Comparison of ENCODE assay signal across 8 mouse cellular contexts in genomic region chr4:62761672-62762071, GRCm38 (mm10).
DNase-seq lines count a peak whose midpoint lies in the region; ATAC-seq lines count a peak whose summit lies in the region.

No protein-coding gene starts in this region.

- H3K27ac ChIP-seq in embryonic facial prominence, embryonic 13.5 days = peak overlapping the region; percentile 76
- H3K27ac ChIP-seq in kidney, embryonic 15.5 days = 0 out of 2 replicates have a peak overlapping the region, but pooled peaks have one; percentile 19
- no peak overlapping the region for H3K27ac ChIP-seq in liver, embryonic 13.5 days
- 0 out of 2 replicates have a peak overlapping the region, but pooled peaks have one; percentile 34 for H3K27ac ChIP-seq in neural tube, embryonic 14.5 days (ENCODE audit: low read depth, low read length)

- H3K9ac ChIP-seq in embryonic facial prominence, embryonic 13.5 days = no peak overlapping the region
- no peak overlapping the region for H3K9ac ChIP-seq in kidney, embryonic 15.5 days
- H3K9ac ChIP-seq in liver, embryonic 13.5 days = no peak overlapping the region
- H3K9ac ChIP-seq in neural tube, embryonic 14.5 days (replicated peaks; ENCODE audit: low read depth, low read length) = no peak overlapping the region

- H3K4me2 ChIP-seq in embryonic facial prominence, embryonic 13.5 days = no peak overlapping the region
- no peak overlapping the region for H3K4me2 ChIP-seq in kidney, embryonic 15.5 days
- H3K4me2 ChIP-seq in liver, embryonic 13.5 days = no peak overlapping the region
- H3K4me2 ChIP-seq in neural tube, embryonic 14.5 days (ENCODE audit: low read depth, low read length) = no peak overlapping the region

- H3K4me3 ChIP-seq in embryonic facial prominence, embryonic 13.5 days = no peak overlapping the region
- H3K4me3 ChIP-seq in kidney, embryonic 15.5 days (replicated peaks) = no peak overlapping the region
- no peak overlapping the region for H3K4me3 ChIP-seq in liver, embryonic 13.5 days (replicated peaks)
- H3K4me3 ChIP-seq in neural tube, embryonic 14.5 days (ENCODE audit: low read depth, low read length) = no peak overlapping the region

- DNase-seq in B cell, adult 2 months = peak; percentile 85 to 86
- peak; percentile 89 for DNase-seq in adrenal gland, postnatal 14 days
- peak; percentile 68 to 83 for DNase-seq in heart, adult 9 months (ENCODE audit: low spot score in 2 of 2)
- peak; percentile 31 for DNase-seq in liver, embryonic 13.5 days
- DNase-seq in telencephalon, adult 2 months (ENCODE audit: low read depth, low spot score) = peak; percentile 39

- ATAC-seq in embryonic facial prominence, embryonic 13.5 days (ENCODE audit: insufficient number of reproducible peaks, insufficient read depth, low FRiP score, low TSS enrichment, low read depth) = no peak
- ATAC-seq in kidney, embryonic 15.5 days (replicated peaks; ENCODE audit: low FRiP score) = peak; percentile 61; the same call in 1 of the 2 replicates
- no peak for ATAC-seq in liver, embryonic 13.5 days (ENCODE audit: low read depth)
- ATAC-seq in neural tube, embryonic 14.5 days (ENCODE audit: low read depth) = peak; percentile 70

- no peaks in the 10 kb centered on the region for H3K36me3 ChIP-seq in embryonic facial prominence, embryonic 13.5 days
- no peaks in the 10 kb centered on the region for H3K36me3 ChIP-seq in kidney, embryonic 15.5 days
- no peaks in the 10 kb centered on the region for H3K36me3 ChIP-seq in liver, embryonic 13.5 days
- no peaks in the 10 kb centered on the region for H3K36me3 ChIP-seq in neural tube, embryonic 14.5 days (ENCODE audit: control insufficient read depth, insufficient read depth, low read length)

- peaks cover 43% of the 10 kb centered on the region for H3K4me1 ChIP-seq in embryonic facial prominence, embryonic 13.5 days
- H3K4me1 ChIP-seq in kidney, embryonic 15.5 days = peaks cover 23% of the 10 kb centered on the region
- H3K4me1 ChIP-seq in liver, embryonic 13.5 days (replicated peaks) = 0 out of 2 replicates have a peak, but pooled peaks cover 3% of the 10 kb centered on the region
- H3K4me1 ChIP-seq in neural tube, embryonic 14.5 days (ENCODE audit: control insufficient read depth, insufficient read depth, low read length) = peaks cover 6% of the 10 kb centered on the region; the same call in 1 of the 2 replicates

- H3K27me3 ChIP-seq in embryonic facial prominence, embryonic 13.5 days = no peaks in the 10 kb centered on the region
- no peaks in the 10 kb centered on the region for H3K27me3 ChIP-seq in kidney, embryonic 15.5 days
- H3K27me3 ChIP-seq in liver, embryonic 13.5 days = no peaks in the 10 kb centered on the region
- H3K27me3 ChIP-seq in neural tube, embryonic 14.5 days (ENCODE audit: control insufficient read depth, insufficient read depth, low read length) = no peaks in the 10 kb centered on the region

- H3K9me3 ChIP-seq in embryonic facial prominence, embryonic 13.5 days = no peaks in the 10 kb centered on the region
- no peaks in the 10 kb centered on the region for H3K9me3 ChIP-seq in kidney, embryonic 15.5 days (replicated peaks)
- H3K9me3 ChIP-seq in liver, embryonic 13.5 days (replicated peaks) = no peaks in the 10 kb centered on the region
- H3K9me3 ChIP-seq in neural tube, embryonic 14.5 days (ENCODE audit: control insufficient read depth, low read length) = no peaks in the 10 kb centered on the region

- WGBS in embryonic facial prominence, embryonic 13.5 days = 2% methylated on average over 1 of the region's 1 CpGs
- WGBS in kidney, embryonic 15.5 days = 0% methylated on average over 1 of the region's 1 CpGs
- WGBS in liver, embryonic 13.5 days (ENCODE audit: insufficient replicate concordance) = 0% methylated on average over 1 of the region's 1 CpGs
- WGBS in neural tube, embryonic 14.5 days = 0% methylated on average over 1 of the region's 1 CpGs

Comparison
In these comparisons a context has a peak if more than half of its experiments do, and no peak if none do; other contexts are left out.
1. DNase-seq: peak in every context shown above with its lines; median percentile 89 in adrenal gland, postnatal 14 days; 86 in B cell, adult 2 months; 76 in heart, adult 9 months; 39 in telencephalon, adult 2 months; 31 in liver, embryonic 13.5 days.
2. ATAC-seq: peak in kidney, embryonic 15.5 days (single experiment) and neural tube, embryonic 14.5 days (single experiment); none in embryonic facial prominence, embryonic 13.5 days (single experiment) and liver, embryonic 13.5 days (single experiment).